Mouse (Mus musculus): ENCODE measurements at regions not wholly inside any gene's neighbourhood (a gene's known extent, or its start where the extent isn't known, plus 50 kb on each side); places are given as distances from the start of the nearest gene placed in this dataset.

DNA sequence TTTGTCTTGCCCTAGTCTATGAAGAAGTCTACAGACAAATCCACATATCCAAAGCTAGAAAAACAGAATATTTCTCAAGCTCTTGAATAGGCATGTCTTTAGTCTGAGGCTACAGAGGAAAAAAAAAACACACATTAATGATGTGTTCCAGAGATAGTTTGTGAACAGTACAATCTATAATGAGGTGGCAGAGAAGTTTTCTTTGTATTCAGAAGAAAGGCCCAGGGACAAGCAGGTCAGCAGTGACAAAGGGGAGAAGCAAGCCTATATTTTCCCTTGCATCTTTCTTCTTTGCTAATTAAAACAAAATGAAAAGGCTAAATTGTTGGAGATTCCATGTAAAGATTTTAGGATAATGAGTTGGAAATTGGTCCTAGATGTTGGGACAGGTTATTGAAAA, 414.7 kb downstream of the Tmem161b start:
- TF ChIP-seq CTCF (IDR thresholded peaks at IDR 0.05; ENCODE audit: low read depth, low read length) (no peak), POLR2AphosphoS5 (IDR thresholded peaks at IDR 0.05; ENCODE audit: insufficient replicate concordance, low read depth, low read length) (no peak), TAL1 (conservative IDR thresholded peaks at IDR 0.05; ENCODE audit: low read depth, low read length) (no peak), GATA1 (IDR thresholded peaks at IDR 0.05; ENCODE audit: borderline replicate concordance, low read length) (no peak)
